Mouse (Mus musculus) CH12.LX (cell line): ENCODE data around the gene Pamr1. TPM values are rescaled to one million over a fixed set of nuclear protein-coding genes. Genes with fewer than 3 reads are reported as not detected.

Source experiments
- DNase-seq: peaks from one replicate; pipeline ENCODE4 v3.0.0-alpha.2; 2013; ENCODE audit errors: extremely low read depth
- H3K27ac ChIP-seq: 2 replicates; pipeline ENCODE4 v1.5.1; 2012; ENCODE audit warnings: low read depth, mild to moderate bottlenecking, control low read depth, moderate library complexity; ENCODE audit not compliant: insufficient read depth
- H3K27me3 ChIP-seq: replicated peaks from 2 replicates; pipeline ENCODE3; 2012; ENCODE audit warnings: inconsistent platforms
- H3K36me3 ChIP-seq, 2 experiments: replicated peaks in 1 of 2; 2 replicates each; pipeline versions ENCODE3 to v1.6.1; 2012; ENCODE audit warnings: inconsistent platforms in 1 of 2, low read length in 1 of 2, mild to moderate bottlenecking in 1 of 2, mixed read lengths in 1 of 2, moderate library complexity in 1 of 2; ENCODE audit not compliant: control insufficient read depth in 1 of 2, insufficient read depth in 1 of 2
- H3K4me1 ChIP-seq, 2 experiments: 2 replicates each; pipeline ENCODE4 v1.6.1; 2012; ENCODE audit warnings: inconsistent platforms in 1 of 2, moderate library complexity in 1 of 2; ENCODE audit not compliant: insufficient read depth in 2 of 2, control insufficient read depth in 1 of 2
- H3K4me2 ChIP-seq: 2 replicates; pipeline ENCODE4 v1.6.1; 2012; ENCODE audit warnings: low read depth, mild to moderate bottlenecking, control low read depth; ENCODE audit not compliant: poor library complexity, insufficient read depth, severe bottlenecking
- H3K4me3 ChIP-seq, 3 experiments: fragments of 150-350 bp in 1 of 3; sonication (generic) in 1 of 3; replicated peaks in 1 of 3; 2 replicates each; pipeline versions ENCODE3 to v1.5.1; 2011 to 2012; ENCODE audit warnings: low read depth in 2 of 3, low read length in 2 of 3, mild to moderate bottlenecking in 2 of 3, moderate library complexity in 2 of 3, control low read depth in 1 of 3, improper control_type of control experiment in 1 of 3, inconsistent platforms in 1 of 3, mixed read lengths in 1 of 3; ENCODE audit not compliant: poor library complexity in 1 of 3
- H3K79me2 ChIP-seq: replicated peaks from 2 replicates; pipeline ENCODE4 v1.6.1; 2012; ENCODE audit warnings: mild to moderate bottlenecking, moderate library complexity; ENCODE audit not compliant: control insufficient read depth, poor library complexity, insufficient read depth, severe bottlenecking; ENCODE audit errors: extremely low read depth
- H3K9ac ChIP-seq: 2 replicates; pipeline ENCODE4 v1.6.1; 2012; ENCODE audit warnings: low read depth, mild to moderate bottlenecking, control low read depth, moderate library complexity; ENCODE audit not compliant: insufficient read depth
- H3K9me3 ChIP-seq: replicated peaks from 2 replicates; pipeline ENCODE3; 2012; ENCODE audit warnings: low read length, inconsistent platforms, mixed read lengths
- CHD2 ChIP-seq: IDR thresholded peaks from 2 replicates; pipeline ENCODE4 v1.6.1; 2011; ENCODE audit warnings: low read length, improper control_type of control experiment
- CTCF ChIP-seq, 2 experiments: IDR thresholded peaks in 1 of 2; conservative IDR thresholded peaks in 1 of 2; 2 replicates each; pipeline ENCODE4 v1.5.1; 2011 to 2012; ENCODE audit warnings: low read depth in 2 of 2, low read length in 2 of 2, improper control_type of control experiment in 1 of 2, inconsistent platforms in 1 of 2, mild to moderate bottlenecking in 1 of 2, moderate library complexity in 1 of 2
- E2F4 ChIP-seq: IDR thresholded peaks from 2 replicates; pipeline ENCODE4 v1.6.1; 2011; ENCODE audit warnings: low read depth, low read length, improper control_type of control experiment; ENCODE audit not compliant: insufficient replicate concordance
- EP300 ChIP-seq: IDR thresholded peaks from 2 replicates; pipeline ENCODE4 v1.6.1; 2011; ENCODE audit warnings: low read length, improper control_type of control experiment
- GABPA ChIP-seq: IDR thresholded peaks from 2 replicates; pipeline ENCODE4 v1.6.1; 2012; ENCODE audit warnings: low read depth, low read length, improper control_type of control experiment, inconsistent platforms; ENCODE audit not compliant: insufficient replicate concordance
- IRF4 ChIP-seq: IDR thresholded peaks from 2 replicates; pipeline ENCODE4 v1.6.1; 2014; ENCODE audit warnings: low read depth, mild to moderate bottlenecking, inconsistent platforms, low read length, improper control_type of control experiment
- JUND ChIP-seq: conservative IDR thresholded peaks from 2 replicates; pipeline ENCODE4 v1.6.1; 2011; ENCODE audit warnings: low read depth, low read length, improper control_type of control experiment
- KAT2A ChIP-seq: IDR thresholded peaks from 2 replicates; pipeline ENCODE4 v1.6.1; 2012; ENCODE audit warnings: low read length, improper control_type of control experiment, inconsistent platforms; ENCODE audit not compliant: insufficient replicate concordance
- MAZ ChIP-seq: IDR thresholded peaks from 2 replicates; pipeline ENCODE4 v1.6.1; 2012; ENCODE audit warnings: low read depth, mild to moderate bottlenecking, inconsistent platforms, low read length, improper control_type of control experiment, moderate library complexity
- PAX5 ChIP-seq: IDR thresholded peaks from 2 replicates; pipeline ENCODE4 v1.6.1; 2012; ENCODE audit warnings: low read length, inconsistent platforms, mixed read lengths
- POLR2AphosphoS2 ChIP-seq: IDR thresholded peaks from 2 replicates; pipeline ENCODE4 v1.6.1; 2011; ENCODE audit warnings: low read depth, low read length, improper control_type of control experiment
- SMC3 ChIP-seq: IDR thresholded peaks from 2 replicates; pipeline ENCODE4 v1.6.1; 2011; ENCODE audit warnings: low read depth, low read length, improper control_type of control experiment
- TCF12 ChIP-seq: IDR thresholded peaks from 2 replicates; pipeline ENCODE4 v1.6.1; 2014; ENCODE audit warnings: low read depth, mild to moderate bottlenecking, inconsistent platforms, low read length, improper control_type of control experiment
- USF1 ChIP-seq: IDR thresholded peaks from 2 replicates; pipeline ENCODE4 v1.6.1; 2014; ENCODE audit warnings: low read depth, mild to moderate bottlenecking, inconsistent platforms, low read length, improper control_type of control experiment
- USF2 ChIP-seq: conservative IDR thresholded peaks from 2 replicates; pipeline ENCODE4 v1.6.1; 2011; ENCODE audit warnings: low read depth, low read length, improper control_type of control experiment
- ZC3H11A ChIP-seq: IDR thresholded peaks from 2 replicates; pipeline ENCODE4 v1.6.1; 2012; ENCODE audit warnings: low read depth, mild to moderate bottlenecking, inconsistent platforms, low read length, improper control_type of control experiment
- ZKSCAN1 ChIP-seq: IDR thresholded peaks from 2 replicates; pipeline ENCODE4 v1.6.1; 2012; ENCODE audit warnings: low read depth, inconsistent platforms, low read length, improper control_type of control experiment, borderline replicate concordance
- ZMIZ1 ChIP-seq: IDR thresholded peaks from 2 replicates; pipeline ENCODE4 v1.6.1; 2012; ENCODE audit warnings: low read depth, mild to moderate bottlenecking, inconsistent platforms, low read length, improper control_type of control experiment
- dilution Hi-C: fragments of 300-500 bp; cut with MboI; formaldehyde crosslinking; loops from 2 replicates; pipeline ENCODE4 v1.14.3; 2020; ENCODE audit warnings: low sequenced_read_pairs; ENCODE audit not compliant: extremely low pct_unique_long_range_greater_than_20kb, extremely low pct_ligation_motif_present
- in situ Hi-C: fragments of 300-500 bp; cut with MboI; formaldehyde crosslinking; loops from 3 replicates; pipeline ENCODE4 v1.14.3; 2019; ENCODE audit warnings: low sequenced_read_pairs, low pct_ligation_motif_present, low pct_unique_long_range_greater_than_20kb, mixed read lengths
- polyA plus RNA-seq: library from polyadenylated mRNA; unstranded; fragments of >175 nt; gene quantifications from 2 replicates; pipeline ENCODE4 v1.2.1, GENCODE M21; 2012; ENCODE audit warnings: low read depth; ENCODE audit not compliant: insufficient read length
- total RNA-seq, 2 experiments: library from RNA; depleted of rRNA; stranded (reverse); fragments of 300-350 nt in 1 of 2; fragments of >200 nt in 1 of 2; gene quantifications; 2 replicates each; pipeline ENCODE4 v1.2.3; 2012 to 2014

The Pamr1 gene
- total and polyA plus RNA-seq, 3 experiments: 0.08 to 0.28 (median 0.24) TPM

DNA sequence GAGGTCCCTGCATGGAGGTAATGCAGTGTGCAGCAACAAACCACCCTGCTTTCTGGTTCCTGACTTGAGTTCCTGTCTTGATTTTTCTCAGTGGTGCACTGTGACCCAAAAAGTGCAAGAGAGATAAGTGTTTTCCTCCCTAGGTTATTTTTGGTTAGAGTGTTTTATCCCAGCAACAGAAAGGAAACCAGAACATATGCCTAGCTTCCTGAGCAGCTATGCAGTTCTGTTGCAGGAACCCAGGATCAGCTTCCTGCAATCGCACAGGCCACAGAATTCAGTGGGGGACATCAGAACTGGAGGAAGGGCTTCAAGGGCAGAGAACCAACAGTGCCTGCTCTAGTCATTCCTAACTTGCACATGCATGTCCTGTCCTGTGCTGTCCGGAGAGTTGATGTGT, 66.8 kb downstream of the Pamr1 start:
- no peak overlapping the region for H3K9ac ChIP-seq
- no peaks in the 10 kb centered on the region for H3K9me3 ChIP-seq
- DNase-seq: no peak
- dilution Hi-C loops: no loop called here
- H3K4me2 ChIP-seq: no peak overlapping the region
- H3K36me3 ChIP-seq: no peaks in the 10 kb centered on the region
- peaks cover 0 to 5% of the 10 kb centered on the region in 2 experiments; a peak in 1 of 4 replicates for H3K4me1 ChIP-seq
- TF ChIP-seq GABPA: no peak
- no peak for TF ChIP-seq KAT2A
- no peak for TF ChIP-seq SMC3
- TF ChIP-seq JUND: no peak
- TF ChIP-seq PAX5: no peak
- no peak for TF ChIP-seq E2F4
- TF ChIP-seq ZKSCAN1: no peak
- no peak for TF ChIP-seq TCF12
- no peak for TF ChIP-seq USF1
- no peak for TF ChIP-seq ZC3H11A
- no peak for TF ChIP-seq IRF4
- no peak for TF ChIP-seq ZMIZ1
- no peak for TF ChIP-seq POLR2AphosphoS2
- no peak for TF ChIP-seq CHD2
- no peak for TF ChIP-seq MAZ
- TF ChIP-seq, all 38 proteins: peak for 0
- no peak overlapping the region for H3K27ac ChIP-seq
- in situ Hi-C loops: no loop called here
- no peaks in the 10 kb centered on the region for H3K79me2 ChIP-seq
- H3K4me3 ChIP-seq: no peak overlapping the region
- H3K27me3 ChIP-seq: no peaks in the 10 kb centered on the region

DNA sequence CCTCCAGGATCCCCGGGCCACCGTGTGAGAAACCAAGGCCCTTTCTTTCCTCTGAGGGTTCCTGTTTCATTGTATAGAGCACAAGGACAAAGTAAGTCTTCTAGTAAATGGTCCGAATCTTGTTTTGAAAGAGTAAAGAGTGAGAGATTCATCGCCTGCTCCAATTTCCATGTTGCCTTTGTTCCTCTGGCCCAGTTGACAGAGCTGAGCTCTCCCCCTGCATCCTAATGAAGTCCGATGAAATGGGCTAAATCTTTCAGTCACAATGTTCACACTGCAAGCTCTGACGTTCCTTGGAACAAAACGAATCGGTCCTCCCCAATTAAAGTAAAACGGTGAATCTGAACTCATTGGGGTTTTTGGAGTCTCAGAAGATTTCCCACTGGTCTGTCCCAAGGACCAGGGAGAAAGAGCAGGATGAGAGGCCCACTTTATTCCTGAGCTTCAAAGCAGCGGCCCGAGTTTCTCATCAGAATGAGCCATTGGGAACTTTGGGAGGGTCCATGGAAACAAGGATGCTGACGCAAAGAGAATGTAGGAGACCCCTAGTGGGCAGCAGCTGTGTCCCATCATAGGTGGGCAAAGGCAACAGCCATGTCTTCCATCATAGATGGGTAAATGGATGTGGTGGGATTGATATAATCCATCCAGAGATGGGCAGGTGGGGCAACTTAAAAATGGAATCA, 71.1 kb downstream of the Pamr1 start:
- no peak overlapping the region for H3K4me3 ChIP-seq
- dilution Hi-C loops: no loop called here
- H3K4me2 ChIP-seq: no peak overlapping the region
- in situ Hi-C loops: no loop called here
- no peak overlapping the region for H3K9ac ChIP-seq
- no peaks in the 10 kb centered on the region for H3K4me1 ChIP-seq
- H3K9me3 ChIP-seq: no peaks in the 10 kb centered on the region
- no peaks in the 10 kb centered on the region for H3K79me2 ChIP-seq
- H3K27me3 ChIP-seq: peaks cover 2% of the 10 kb centered on the region
- H3K27ac ChIP-seq: no peak overlapping the region
- TF ChIP-seq USF2: no peak
- TF ChIP-seq CTCF (conservative IDR thresholded peaks at IDR 0.05 in 1 of 2, IDR thresholded peaks at IDR 0.05 in 1 of 2; ENCODE audit: low read depth in 2 of 2, low read length in 2 of 2): no peak
- no peak for TF ChIP-seq USF1
- no peak for TF ChIP-seq CHD2
- TF ChIP-seq EP300: no peak
- no peak for TF ChIP-seq PAX5
- no peaks in the 10 kb centered on the region for H3K36me3 ChIP-seq
- no peak for DNase-seq
